Comparison of ENCODE assay signal across 20 mouse cellular contexts in the genomic region with DNA sequence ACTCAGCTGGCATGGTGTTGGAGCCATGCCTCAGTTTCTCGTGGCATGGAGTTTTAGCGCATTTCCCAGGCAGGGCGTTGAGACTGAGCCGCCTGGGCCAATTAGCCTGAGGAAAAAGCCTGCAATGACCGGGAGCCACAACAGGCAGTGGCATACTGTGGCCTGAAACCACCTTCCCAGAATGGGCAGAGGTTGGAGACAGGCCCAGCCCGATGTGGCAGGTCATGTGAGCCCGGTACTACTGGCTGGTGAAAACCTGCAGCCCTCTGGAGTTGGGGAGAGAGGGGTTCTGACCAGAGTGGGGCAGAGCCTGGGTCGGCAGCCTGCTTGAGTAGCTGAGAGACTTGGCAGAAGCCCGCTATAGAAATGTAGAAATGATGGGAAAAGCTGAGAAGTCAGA. TPM values are rescaled to one million over a fixed set of nuclear protein-coding genes. Genes with fewer than 3 reads are reported as not detected.
"Had no signal": no experiment of that assay in that cellular context is flagged by ENCODE, and none has a peak within 500 bp of the region (broad histone marks: within the 10 kb centered on the region; RNA-seq: fewer than 3 reads in every experiment).

No protein-coding gene starts in this region.

- H3K4me2 ChIP-seq: limb, embryonic 13.5 days; midbrain, embryonic 13.5 days had no signal

- H3K9me3 ChIP-seq: limb, embryonic 13.5 days; midbrain, embryonic 13.5 days had no signal

- DNase-seq: kidney, postnatal 10 days; kidney, postnatal 4 days; left cerebral cortex, postnatal 4 days; lung, adult 18-20 months; right cerebral cortex, postnatal 14 days; thymus, postnatal 25 days had no signal

- H3K9ac ChIP-seq: limb, embryonic 13.5 days; liver, embryonic 14.5 days; midbrain, embryonic 13.5 days had no signal

- ATAC-seq: midbrain, embryonic 13.5 days had no signal

- H3K27me3 ChIP-seq: limb, embryonic 13.5 days; midbrain, embryonic 13.5 days had no signal

- H3K27ac ChIP-seq: layer of hippocampus, adult 2 months; limb, embryonic 13.5 days; liver, embryonic 14.5 days; midbrain, embryonic 13.5 days had no signal

- H3K36me3 ChIP-seq: limb, embryonic 13.5 days; midbrain, embryonic 13.5 days had no signal

- H3K4me3 ChIP-seq: layer of hippocampus, adult 2 months; limb, embryonic 13.5 days; midbrain, embryonic 13.5 days had no signal

- H3K4me1 ChIP-seq: limb, embryonic 13.5 days; midbrain, embryonic 13.5 days had no signal

RNA-seq across cellular contexts. Expression of a gene that starts 3.6 kb away (rescaled TPM):
- total RNA-seq: layer of hippocampus, adult 2 months; layer of hippocampus, postnatal 14 days; left cerebral cortex, adult 18-20 months; left cerebral cortex, postnatal 10 days; left cerebral cortex, postnatal 4 days; liver, adult 2 months; midbrain, postnatal 0 days had no signal
- polyA plus RNA-seq: limb, embryonic 13.5 days; liver, adult 2 months; liver, embryonic 14.5 days; lung, embryonic 16.5 days; midbrain, embryonic 13.5 days; midbrain, postnatal 0 days; neural tube, embryonic 14.5 days; spleen, adult 2 months; stomach, embryonic 16.5 days; urinary bladder, adult 2 months had no signal

RNA-seq across cellular contexts. Expression of a gene that starts 6.4 kb away (rescaled TPM):
- total RNA-seq: layer of hippocampus, adult 2 months; layer of hippocampus, postnatal 14 days; left cerebral cortex, adult 18-20 months; left cerebral cortex, postnatal 10 days; left cerebral cortex, postnatal 4 days; liver, adult 2 months; midbrain, postnatal 0 days had no signal
- polyA plus RNA-seq: limb, embryonic 13.5 days; liver, adult 2 months; liver, embryonic 14.5 days; midbrain, embryonic 13.5 days; midbrain, postnatal 0 days; neural tube, embryonic 14.5 days; spleen, adult 2 months; stomach, embryonic 16.5 days; urinary bladder, adult 2 months had no signal

RNA-seq across cellular contexts. Expression of a gene that starts 35.9 kb away (rescaled TPM):
- total RNA-seq: layer of hippocampus, adult 2 months; layer of hippocampus, postnatal 14 days; left cerebral cortex, adult 18-20 months; left cerebral cortex, postnatal 10 days; left cerebral cortex, postnatal 4 days; liver, adult 2 months; midbrain, postnatal 0 days had no signal
- polyA plus RNA-seq: limb, embryonic 13.5 days; liver, adult 2 months; liver, embryonic 14.5 days; lung, embryonic 16.5 days; midbrain, embryonic 13.5 days; midbrain, postnatal 0 days; spleen, adult 2 months; stomach, embryonic 16.5 days; urinary bladder, adult 2 months had no signal

RNA-seq across cellular contexts. Expression of a gene that starts 36.7 kb away (rescaled TPM):
- total RNA-seq: layer of hippocampus, adult 2 months; layer of hippocampus, postnatal 14 days; left cerebral cortex, adult 18-20 months; left cerebral cortex, postnatal 10 days; left cerebral cortex, postnatal 4 days; liver, adult 2 months; midbrain, postnatal 0 days had no signal
- polyA plus RNA-seq: limb, embryonic 13.5 days; liver, adult 2 months; liver, embryonic 14.5 days; lung, embryonic 16.5 days; midbrain, embryonic 13.5 days; midbrain, postnatal 0 days; neural tube, embryonic 14.5 days; spleen, adult 2 months; stomach, embryonic 16.5 days; urinary bladder, adult 2 months had no signal

RNA-seq across cellular contexts. Expression of a gene that starts 46.0 kb away (rescaled TPM):
- total RNA-seq: layer of hippocampus, adult 2 months; layer of hippocampus, postnatal 14 days; left cerebral cortex, adult 18-20 months; left cerebral cortex, postnatal 10 days; left cerebral cortex, postnatal 4 days; liver, adult 2 months; midbrain, postnatal 0 days had no signal
- polyA plus RNA-seq: limb, embryonic 13.5 days; liver, adult 2 months; liver, embryonic 14.5 days; lung, embryonic 16.5 days; midbrain, embryonic 13.5 days; midbrain, postnatal 0 days; neural tube, embryonic 14.5 days; spleen, adult 2 months; stomach, embryonic 16.5 days; urinary bladder, adult 2 months had no signal
